Mouse (Mus musculus) lung, postnatal 25 days (tissue): Measurements from ENCODE around the gene Olfr231.

Experiments used
- DNase-seq: peaks from one replicate; pipeline ENCODE4 v3.0.0; 2022; ENCODE audit warnings: low spot score

The Olfr231 gene

GRCm38 (mm10) chr1:174121062-174121461, at the start of gene Olfr231:
Gene Olfr231, minus strand, starts transcription at chr1:174121162.
- DNase-seq, result no peak

GRCm38 (mm10) chr1:174169024-174169423, 48.1 kb upstream of the Olfr231 start:
- no peak for DNase-seq

- no peak for DNase-seq
Observed at GRCm38 (mm10) chr1:174159095-174159494, 38.1 kb upstream of the Olfr231 start.

GRCm38 (mm10) chr1:174158512-174158911, 37.5 kb upstream of the Olfr231 start:
- no peak for DNase-seq

- DNase-seq, result no peak
Observed at GRCm38 (mm10) chr1:174157622-174158021, 36.7 kb upstream of the Olfr231 start.

- DNase-seq, result no peak
Observed at GRCm38 (mm10) chr1:174155333-174155732, 34.4 kb upstream of the Olfr231 start, which contains the start of gene Olfr420. Gene Olfr420, plus strand, starts transcription at chr1:174155633.

- DNase-seq, result no peak
Observed at GRCm38 (mm10) chr1:174149289-174149688, 28.3 kb upstream of the Olfr231 start.

- DNase-seq, result no peak
Observed at GRCm38 (mm10) chr1:174146696-174147095, 25.7 kb upstream of the Olfr231 start.

- DNase-seq, result no peak
Observed at GRCm38 (mm10) chr1:174141384-174141783, 20.4 kb upstream of the Olfr231 start.

- DNase-seq, result no peak
Observed at GRCm38 (mm10) chr1:174131999-174132398, 11.0 kb upstream of the Olfr231 start.

- DNase-seq, result no peak
Observed at GRCm38 (mm10) chr1:174131217-174131616, 10.3 kb upstream of the Olfr231 start, which contains the start of gene Olfr424. Gene Olfr424, plus strand, starts transcription at chr1:174131517.

GRCm38 (mm10) chr1:174103735-174104134, 17.2 kb downstream of the Olfr231 start:
- DNase-seq, result no peak

GRCm38 (mm10) chr1:174096591-174096990, 24.4 kb downstream of the Olfr231 start, which contains the start of gene Olfr427:
Gene Olfr427, plus strand, starts transcription at chr1:174096891.
- DNase-seq, result no peak

GRCm38 (mm10) chr1:174084031-174084430, 36.9 kb downstream of the Olfr231 start, which contains the start of gene Olfr429:
Gene Olfr429, plus strand, starts transcription at chr1:174084331.
- DNase-seq, result no peak

GRCm38 (mm10) chr1:174066305-174066704, 54.7 kb downstream of the Olfr231 start, which contains the start of gene Olfr430:
Gene Olfr430, plus strand, starts transcription at chr1:174066605.
- no peak for DNase-seq
